Mouse (Mus musculus) duodenum, adult 2 months (tissue): ENCODE data around the gene Teddm1b. TPM values are rescaled to one million over a fixed set of nuclear protein-coding genes. Genes with fewer than 3 reads are reported as not detected.

Experiments
- polyA plus RNA-seq: library from polyadenylated mRNA; depleted of rRNA; stranded (reverse); fragments of >200 nt; gene quantifications from 2 replicates; pipeline ENCODE4 v1.2.3, GENCODE M21; 2012; ENCODE audit warnings: low replicate concordance; rRNA removed

Teddm1b gene
- not detected in 2 replicates for polyA plus RNA-seq

DNA sequence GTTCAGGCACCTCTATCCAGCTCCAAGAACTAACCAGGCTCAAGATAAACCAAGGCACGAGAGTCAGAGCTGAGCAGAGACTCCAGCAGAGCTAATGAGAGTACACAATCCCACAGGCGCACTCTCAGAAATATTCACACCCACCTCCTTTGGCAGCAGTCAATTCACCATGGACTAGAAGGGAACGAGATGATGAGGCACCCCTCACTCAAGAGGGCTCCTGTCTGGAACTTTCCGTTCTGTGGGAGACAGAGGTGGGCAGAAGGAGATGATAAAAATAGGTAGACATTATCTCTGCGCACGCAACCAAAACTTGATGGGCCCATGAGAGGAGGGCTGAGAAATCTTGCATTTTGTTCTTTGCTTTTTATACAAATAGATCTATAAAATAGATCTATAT is at the start of gene Teddm1b:
TSS of gene Teddm1b (plus strand) at position 301 of the 400 bp plus-strand sequence.

DNA sequence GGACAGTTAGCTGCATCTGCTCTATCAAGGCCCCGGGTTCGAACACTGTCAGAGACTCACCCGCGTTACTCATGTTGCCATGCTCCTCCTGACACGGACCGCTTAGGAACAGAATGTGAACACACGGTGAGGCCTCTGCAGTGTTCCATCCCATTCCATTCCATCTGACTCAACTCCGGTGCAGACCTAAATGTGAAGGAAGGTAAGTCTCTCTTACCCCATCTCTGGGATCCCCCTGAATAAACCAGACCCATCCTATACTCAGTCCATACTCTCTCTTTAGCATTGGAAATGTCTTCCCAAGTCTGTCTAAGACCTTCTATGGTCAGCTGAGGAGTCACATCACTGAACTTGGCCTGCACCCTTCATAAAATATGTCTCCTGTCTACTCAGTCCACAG is 30.1 kb upstream of the Teddm1b start, which contains the start of gene Rgsl1:
TSS of gene Rgsl1 (minus strand) at position 101 of the 400 bp plus-strand sequence.

DNA sequence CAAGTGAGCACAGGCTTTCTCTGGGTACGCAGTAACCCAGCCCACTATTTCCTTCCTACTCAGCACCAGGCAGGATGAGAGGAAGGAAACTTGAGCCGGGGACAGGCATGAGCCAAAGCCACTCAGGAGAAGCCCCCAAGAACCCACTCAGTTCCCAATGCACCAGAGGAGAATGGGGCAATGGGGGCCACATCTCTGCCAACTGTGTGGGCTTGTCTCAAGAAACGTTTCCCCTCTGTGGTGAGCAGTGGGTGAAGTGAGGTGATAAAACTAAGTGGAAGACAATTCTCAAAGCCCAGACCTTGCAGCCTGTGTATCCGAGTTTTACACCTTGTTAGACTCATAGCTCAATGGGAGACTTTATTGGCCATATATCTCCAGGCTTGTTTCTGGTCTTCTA is 17.3 kb downstream of the Teddm1b start, which contains the start of gene Teddm1a:
TSS of gene Teddm1a (plus strand) at position 301 of the 400 bp plus-strand sequence.

DNA sequence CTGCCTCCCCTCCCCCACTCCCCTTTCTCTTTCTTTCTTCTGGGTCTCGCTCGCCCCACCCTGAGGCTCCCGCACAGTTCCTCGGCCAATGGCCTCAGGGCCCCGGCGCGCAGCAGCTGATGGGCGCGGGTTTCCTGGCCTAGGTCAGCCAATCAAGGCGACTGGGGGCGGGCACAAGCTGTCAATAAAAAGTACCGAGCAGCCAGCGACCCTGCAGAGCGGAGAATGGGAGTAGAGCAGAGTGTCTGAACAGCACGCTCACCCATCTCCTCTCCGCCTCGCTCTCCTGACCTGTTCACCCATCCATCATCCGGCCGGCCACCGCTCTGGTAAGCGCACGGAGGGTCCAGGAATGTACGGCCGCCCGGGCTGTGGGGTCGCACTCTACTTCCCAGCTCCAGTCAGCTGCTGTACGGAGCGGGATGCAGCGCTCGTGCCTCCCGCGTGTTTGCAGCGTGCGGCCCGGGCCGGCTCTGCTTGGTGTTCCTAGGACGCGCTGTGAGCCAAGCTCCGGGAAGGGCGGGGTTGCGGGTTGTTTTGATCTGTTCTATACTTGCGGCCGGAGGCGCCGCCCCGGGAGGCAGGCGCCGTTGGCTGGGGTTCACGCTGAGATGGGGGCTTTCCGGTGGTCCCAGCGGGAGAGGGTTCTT is 25.7 kb downstream of the Teddm1b start, which contains the start of the genes Glul and Teddm2:
TSS of gene Glul (plus strand) at position 214 of the 650 bp plus-strand sequence.
TSS of gene Teddm2 (minus strand) at position 498 of the 650 bp plus-strand sequence.

Other genes starting within 250 kb of the Teddm1b start
- gene Rgs8, start 221.3 kb upstream of the Teddm1b start, polyA plus RNA-seq, result 0.02 TPM in 2 replicates
- 0.41 and 0.45 TPM in 2 replicates for gene Rgs16, start 134.0 kb upstream of the Teddm1b start, polyA plus RNA-seq
- 5.3 and 5.6 TPM in 2 replicates for gene Rnasel, start 124.9 kb upstream of the Teddm1b start, polyA plus RNA-seq
- gene Rgsl1, start 30.2 kb upstream of the Teddm1b start, polyA plus RNA-seq, result not detected in 2 replicates
- not detected in 2 replicates for gene Teddm1a, start 17.4 kb downstream of the Teddm1b start, polyA plus RNA-seq
- 14.1 and 24.9 TPM in 2 replicates for gene Glul, start 25.6 kb downstream of the Teddm1b start, polyA plus RNA-seq
- gene Teddm2, start 25.9 kb downstream of the Teddm1b start, polyA plus RNA-seq, result 0.06 TPM in 1 of 2 replicates, not detected in the other